Mouse (Mus musculus) liver, postnatal 0 days (tissue): ENCODE measurements around the gene Atp8a2.

Experiments used
- CTCF ChIP-seq: sonication (generic); IDR thresholded peaks from 2 replicates; pipeline ENCODE4 v1.5.1; 2016; ENCODE audit warnings: antibody characterized with exemption, low read depth
- EP300 ChIP-seq: IDR thresholded peaks from 2 replicates; pipeline ENCODE4 v1.6.1; 2016; ENCODE audit warnings: antibody characterized with exemption, low read depth, mild to moderate bottlenecking

DNA sequence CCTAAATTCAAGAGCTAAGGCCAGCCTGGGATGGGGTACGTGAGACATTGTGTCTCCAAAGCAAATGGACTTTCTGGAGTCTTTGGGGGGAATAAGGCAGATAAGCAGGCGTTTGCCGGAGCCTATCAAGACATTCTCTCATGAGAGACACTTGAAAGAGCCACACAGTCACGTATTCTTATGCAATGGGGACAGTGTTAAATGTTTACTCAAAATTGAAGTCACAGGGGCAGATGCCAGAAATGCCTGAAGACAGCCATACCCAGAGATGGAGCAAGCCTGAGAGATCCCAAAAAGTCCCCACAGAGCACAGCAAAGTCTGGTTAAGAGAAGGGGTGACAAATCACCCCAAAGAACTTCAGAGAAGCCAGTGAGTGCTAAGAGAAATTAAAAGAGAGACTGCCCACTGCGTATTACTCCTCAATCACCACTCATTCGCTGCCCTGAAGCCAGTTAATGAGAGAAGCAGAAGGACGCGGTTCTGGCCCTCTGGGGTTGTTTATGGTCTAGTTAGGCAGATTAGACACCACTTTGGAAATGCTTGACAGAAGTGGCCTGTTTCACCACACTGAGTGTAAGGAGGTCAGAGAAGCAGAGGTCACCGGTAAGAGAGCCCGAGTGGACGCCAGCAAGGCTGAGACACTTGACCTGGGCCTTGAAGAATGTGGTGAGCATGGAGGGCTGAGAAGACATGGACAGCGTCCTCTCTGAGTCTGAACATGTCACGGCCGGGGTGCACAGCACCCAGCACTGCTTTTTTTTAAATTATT, 356.8 kb downstream of the Atp8a2 start:
- TF ChIP-seq CTCF = no peak
- no peak for TF ChIP-seq EP300
